Mouse (Mus musculus) frontal cortex, adult (tissue): Measurements from ENCODE around the gene Wdr38.
A peak's percentile ranks its signal among the peaks of the same experiment; 100 is the strongest.

Source experiments
- ATAC-seq: cut with Nextera tagmentation; 2 replicates; pipeline ENCODE4 v1.9.2; 2017; ENCODE audit warnings: mild to moderate bottlenecking, moderate library complexity, mixed read lengths; ENCODE audit not compliant: low TSS enrichment

Gene Wdr38

GRCm38 (mm10) chr2:38997386-38998374, at the start of gene Wdr38:
Gene Wdr38, plus strand, starts transcription at chr2:38997476.
- peak; percentile 86 for ATAC-seq

- ATAC-seq = no peak
These were observed 49.7 kb upstream of the Wdr38 start for GRCm38 (mm10) chr2:38947566-38947965.

- ATAC-seq = peak; percentile 92
These were observed 47.0 kb upstream of the Wdr38 start for GRCm38 (mm10) chr2:38950281-38950719.

GRCm38 (mm10) chr2:38953152-38953883, 44.0 kb upstream of the Wdr38 start:
- peak; percentile 13; the same call in 1 of the 2 replicates for ATAC-seq

GRCm38 (mm10) chr2:38956062-38956461, 41.2 kb upstream of the Wdr38 start:
- ATAC-seq = no peak

- ATAC-seq = no peak
These were observed 39.5 kb upstream of the Wdr38 start for GRCm38 (mm10) chr2:38957671-38958223.

- no peak for ATAC-seq
These were observed 33.1 kb upstream of the Wdr38 start for GRCm38 (mm10) chr2:38964198-38964597.

- no peak for ATAC-seq
These were observed 27.6 kb upstream of the Wdr38 start for GRCm38 (mm10) chr2:38969650-38970049.

GRCm38 (mm10) chr2:38970057-38970456, 27.2 kb upstream of the Wdr38 start:
- ATAC-seq = no peak

GRCm38 (mm10) chr2:38973223-38973622, 24.1 kb upstream of the Wdr38 start:
- no peak for ATAC-seq

- ATAC-seq = no peak
These were observed 23.6 kb upstream of the Wdr38 start for GRCm38 (mm10) chr2:38973701-38974100.

- ATAC-seq = no peak
These were observed 23.1 kb upstream of the Wdr38 start for GRCm38 (mm10) chr2:38974171-38974570.

- no peak for ATAC-seq
These were observed 22.1 kb upstream of the Wdr38 start for GRCm38 (mm10) chr2:38975181-38975580.

- ATAC-seq = peak; percentile 62
These were observed 21.1 kb upstream of the Wdr38 start for GRCm38 (mm10) chr2:38975941-38976805.

- no peak for ATAC-seq
These were observed 19.4 kb upstream of the Wdr38 start for GRCm38 (mm10) chr2:38977837-38978236.

GRCm38 (mm10) chr2:38983456-38983855, 13.8 kb upstream of the Wdr38 start:
- ATAC-seq = no peak

- ATAC-seq = no peak
These were observed 10.7 kb upstream of the Wdr38 start for GRCm38 (mm10) chr2:38986580-38986979.

- ATAC-seq = no peak
These were observed 9.9 kb upstream of the Wdr38 start for GRCm38 (mm10) chr2:38987371-38987770.

- no peak for ATAC-seq
These were observed 9.3 kb upstream of the Wdr38 start for GRCm38 (mm10) chr2:38987803-38988510.

GRCm38 (mm10) chr2:38988929-38989328, 8.3 kb upstream of the Wdr38 start:
- ATAC-seq = no peak

GRCm38 (mm10) chr2:38992004-38992403, 5.3 kb upstream of the Wdr38 start:
- no peak for ATAC-seq
